Mouse (Mus musculus) liver, embryonic 14.5 days (tissue): ENCODE data around the gene Tmem38b. TPM values are rescaled to one million over a fixed set of nuclear protein-coding genes. Genes with fewer than 3 reads are reported as not detected.

ENCODE experiments used
- ATAC-seq: fragments of 200-750 bp; cut with Nextera tagmentation; 2 replicates; pipeline ENCODE4 v1.8.0; 2017; ENCODE audit warnings: moderate number of reproducible peaks, mild to moderate bottlenecking, moderate library complexity; ENCODE audit not compliant: insufficient read depth
- DNase-seq, 3 experiments: peaks; one replicate each; pipeline ENCODE4 v3.0.0-alpha.2; 2012 to 2013; ENCODE audit warnings: low read depth in 3 of 3, low spot score in 3 of 3
- H3K27ac ChIP-seq: fragments of 300-500 bp; sonication (generic); 2 replicates; pipeline ENCODE4 v1.5.1; 2014; ENCODE audit warnings: moderate library complexity, mild to moderate bottlenecking, control low read depth, inconsistent platforms
- H3K27me3 ChIP-seq: fragments of 300-500 bp; sonication (generic); 2 replicates; pipeline ENCODE4 v1.6.1; 2014; ENCODE audit warnings: mild to moderate bottlenecking, low read length, moderate library complexity; ENCODE audit not compliant: control insufficient read depth, insufficient read depth
- H3K36me3 ChIP-seq: fragments of 300-500 bp; sonication (generic); replicated peaks from 2 replicates; pipeline ENCODE4 v1.6.1; 2014; ENCODE audit warnings: low read depth; ENCODE audit not compliant: control insufficient read depth, insufficient read depth
- H3K4me1 ChIP-seq, 2 experiments: fragments of 200-500 bp in 1 of 2; fragments of 300-500 bp in 1 of 2; sonication (generic) in 1 of 2; replicated peaks; 2 replicates each; pipeline ENCODE4 v1.6.1; 2012 to 2014; ENCODE audit warnings: antibody characterized with exemption in 1 of 2, inconsistent platforms in 1 of 2, low read length in 1 of 2; ENCODE audit not compliant: control insufficient read depth in 2 of 2, insufficient read depth in 2 of 2
- H3K4me2 ChIP-seq: fragments of 300-500 bp; sonication (generic); 2 replicates; pipeline ENCODE4 v1.6.1; 2014; ENCODE audit warnings: low read depth, mild to moderate bottlenecking, control low read depth, moderate library complexity
- H3K4me3 ChIP-seq, 2 experiments: fragments of 200-500 bp in 1 of 2; fragments of 300-500 bp in 1 of 2; sonication (generic) in 1 of 2; 2 replicates each; pipeline ENCODE4 v1.5.1; 2012 to 2014; ENCODE audit warnings: low read depth in 2 of 2, low read length in 2 of 2, mild to moderate bottlenecking in 2 of 2, control low read depth in 1 of 2, inconsistent platforms in 1 of 2, moderate library complexity in 1 of 2; ENCODE audit not compliant: insufficient read depth in 1 of 2
- H3K9ac ChIP-seq: fragments of 300-500 bp; sonication (generic); replicated peaks from 2 replicates; pipeline ENCODE4 v1.6.1; 2014; ENCODE audit warnings: mild to moderate bottlenecking, control low read depth, moderate library complexity
- H3K9me3 ChIP-seq: fragments of 300-500 bp; sonication (generic); 2 replicates; pipeline ENCODE4 v1.6.1; 2016; ENCODE audit warnings: low read length, mixed read lengths; ENCODE audit not compliant: control insufficient read depth
- CTCF ChIP-seq: IDR thresholded peaks from 2 replicates; pipeline ENCODE4 v1.5.1; 2016; ENCODE audit warnings: antibody characterized with exemption, low read depth, control low read depth
- EP300 ChIP-seq: IDR thresholded peaks from 2 replicates; pipeline ENCODE4 v1.6.1; 2016; ENCODE audit warnings: antibody characterized with exemption, low read depth
- WGBS: fragments of 180-500 bp; shearing (Covaris S2); extraction: QIAGEN DNeasy Blood & Tissue Kit; methylation state at CpG from one replicate; pipeline ENCODE4 v1.1.7; 2014; ENCODE audit not compliant: insufficient replicate concordance; 5-methylcytosine and 5-hydroxymethylcytosine counted together
- polyA plus RNA-seq, 2 experiments: library from polyadenylated mRNA; depleted of rRNA in 1 of 2; stranded (reverse) in 1 of 2; unstranded in 1 of 2; fragments of >200 nt; fragmentation: Nextera tagmentation in 1 of 2; extraction: Ambion mirVana in 1 of 2; gene quantifications; 2 replicates each; pipeline versions ENCODE4 v1.2.1 to v1.2.3; 2012 to 2014

The Tmem38b gene
- polyA plus RNA-seq, 2 experiments = 2.1 to 3.8 TPM

DNA sequence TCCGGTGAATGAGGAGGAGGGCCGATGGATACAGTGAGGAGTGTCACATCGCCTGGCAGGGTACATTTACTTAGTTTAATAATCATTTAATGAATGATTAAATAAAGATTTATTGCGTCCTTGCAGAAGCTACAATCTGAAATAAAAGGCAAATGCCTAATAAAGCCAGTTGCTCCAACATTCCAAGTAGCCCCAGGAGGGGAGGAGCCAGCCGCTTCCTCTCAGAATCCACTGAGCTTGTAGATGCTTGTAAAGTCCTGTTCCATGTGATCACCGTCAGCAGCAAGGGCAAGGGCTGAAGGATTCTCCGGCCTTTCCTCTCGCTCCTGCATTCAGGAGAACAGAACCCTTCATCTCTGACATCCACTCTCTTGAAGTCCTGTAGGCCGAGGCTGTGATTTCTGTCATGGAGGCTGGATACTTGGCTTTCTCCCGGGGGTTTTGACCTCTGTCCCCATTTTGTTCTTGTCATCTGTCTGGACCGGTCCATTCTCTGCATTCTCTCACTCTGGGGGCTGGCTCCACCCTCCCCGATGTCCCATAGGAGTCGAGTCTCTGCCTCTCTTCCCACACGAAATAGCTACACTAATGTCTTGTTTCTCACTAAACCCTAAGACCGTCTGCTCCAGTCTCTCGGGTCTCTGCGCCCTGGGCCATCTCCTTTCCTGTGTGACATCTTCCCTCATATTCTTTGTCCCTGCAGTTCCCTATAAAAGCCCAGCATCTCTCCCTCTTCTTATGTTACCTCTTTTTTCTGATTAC, 57.3 kb downstream of the Tmem38b start:
- no peak overlapping the region for H3K4me3 ChIP-seq
- H3K4me1 ChIP-seq = no peaks in the 10 kb centered on the region
- H3K9ac ChIP-seq = no peak overlapping the region
- H3K27ac ChIP-seq = no peak overlapping the region
- no peaks in the 10 kb centered on the region for H3K27me3 ChIP-seq
- H3K4me2 ChIP-seq = no peak overlapping the region
- no peak for ATAC-seq
- WGBS = 63% methylated on average over 17 of the region's 17 CpGs
- no peak for DNase-seq
- no peaks in the 10 kb centered on the region for H3K9me3 ChIP-seq
- TF ChIP-seq EP300 = no peak
- TF ChIP-seq CTCF = no peak
- H3K36me3 ChIP-seq = no peaks in the 10 kb centered on the region

DNA sequence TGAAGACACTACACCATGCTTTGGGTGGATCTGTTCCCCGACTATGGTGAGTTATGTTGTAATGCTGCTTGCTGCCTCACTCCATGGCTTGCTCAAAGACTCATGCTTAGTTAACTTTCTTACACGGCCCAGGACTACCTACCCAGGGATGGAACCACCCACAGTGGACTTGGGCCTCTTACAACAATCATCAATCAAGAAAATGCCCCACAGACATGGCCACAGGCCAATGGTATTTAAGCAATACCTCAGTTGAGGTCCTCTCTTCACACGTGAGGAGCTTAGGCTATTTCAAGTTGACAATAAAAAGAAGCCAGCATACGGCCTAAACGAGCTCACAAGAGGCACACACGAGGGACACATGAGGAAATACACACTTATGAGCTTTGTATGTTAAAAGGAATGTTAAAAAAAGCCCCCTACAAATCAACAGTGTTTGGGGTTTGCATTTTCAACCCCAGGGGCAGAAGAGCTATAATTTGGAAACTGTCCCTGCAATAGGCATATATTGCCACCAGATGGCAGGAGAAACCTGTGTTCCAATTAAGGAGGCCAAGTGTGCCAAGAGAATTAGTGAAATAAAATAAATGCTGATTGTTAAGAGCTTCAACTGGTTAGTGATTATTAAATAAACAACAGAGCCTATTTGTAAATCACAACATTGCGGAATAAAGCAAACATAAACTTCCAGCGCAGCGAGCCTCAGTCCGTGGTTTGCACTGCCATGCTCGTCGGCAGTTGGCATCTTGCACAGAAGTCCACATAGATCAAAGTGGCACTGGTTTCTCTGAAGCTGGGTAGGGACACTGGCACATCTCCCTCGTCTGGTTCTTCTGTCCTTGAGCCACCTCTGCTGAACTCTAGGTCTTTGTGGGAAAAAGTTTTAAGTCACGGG, 58.8 kb downstream of the Tmem38b start:
- Histone ChIP-seq H3K36me3 (no peaks in the 10 kb centered on the region), H3K9me3 (no peaks in the 10 kb centered on the region), H3K4me2 (no peak overlapping the region), H3K27ac (no peak overlapping the region), H3K27me3 (no peaks in the 10 kb centered on the region), H3K4me3 (no peak overlapping the region), H3K4me1 (no peaks in the 10 kb centered on the region), H3K9ac (no peak overlapping the region)
- TF ChIP-seq CTCF = peak; percentile 54
- TF ChIP-seq EP300 = no peak
- ATAC-seq (no peak), DNase-seq (no peak)
- WGBS = 54% methylated on average over 14 of the region's 14 CpGs

DNA sequence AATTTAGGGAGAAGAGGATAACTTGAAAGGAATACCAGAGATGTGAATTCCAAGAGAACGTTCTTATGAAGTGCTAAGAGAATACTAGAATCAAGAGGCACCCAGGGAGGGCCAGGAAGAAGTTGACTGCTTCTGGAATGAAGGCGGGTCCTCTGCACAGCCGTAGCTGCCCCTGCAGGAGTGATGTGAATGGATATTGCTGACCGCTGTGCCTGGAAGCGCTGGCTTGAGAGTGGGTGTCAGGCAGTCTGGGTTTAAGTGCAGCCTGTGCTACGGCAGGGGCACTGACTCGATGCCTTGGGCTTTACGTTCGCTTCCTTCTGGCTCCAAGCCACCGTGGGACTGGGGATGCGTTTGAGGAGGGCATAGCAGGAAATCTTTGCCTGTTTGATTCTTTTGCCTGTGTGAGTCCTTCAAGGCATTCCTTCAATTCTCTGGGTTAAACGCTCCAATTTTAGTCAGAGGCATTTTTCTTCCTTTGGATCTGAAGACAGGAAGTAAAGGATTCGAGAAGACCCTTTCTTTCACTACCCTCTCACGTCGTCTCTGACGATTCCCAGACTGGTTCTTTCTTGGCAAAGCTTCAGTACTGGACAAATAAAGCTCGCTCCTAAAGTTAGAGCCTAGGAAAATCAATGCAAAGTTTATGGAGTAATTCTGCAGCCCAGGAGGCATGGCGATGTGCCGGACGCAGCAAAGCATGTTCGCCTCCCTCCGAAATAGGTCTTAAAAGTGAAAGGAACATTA, 60.7 kb downstream of the Tmem38b start:
- no peak for DNase-seq
- WGBS = 44% methylated on average over 22 of the region's 22 CpGs
- TF ChIP-seq CTCF (no peak), EP300 (no peak)
- H3K9ac ChIP-seq = no peak overlapping the region
- H3K4me1 ChIP-seq = no peaks in the 10 kb centered on the region
- no peaks in the 10 kb centered on the region for H3K9me3 ChIP-seq
- H3K36me3 ChIP-seq = no peaks in the 10 kb centered on the region
- ATAC-seq = no peak
- H3K27ac ChIP-seq = no peak overlapping the region
- no peaks in the 10 kb centered on the region for H3K27me3 ChIP-seq
- no peak overlapping the region for H3K4me3 ChIP-seq
- no peak overlapping the region for H3K4me2 ChIP-seq

DNA sequence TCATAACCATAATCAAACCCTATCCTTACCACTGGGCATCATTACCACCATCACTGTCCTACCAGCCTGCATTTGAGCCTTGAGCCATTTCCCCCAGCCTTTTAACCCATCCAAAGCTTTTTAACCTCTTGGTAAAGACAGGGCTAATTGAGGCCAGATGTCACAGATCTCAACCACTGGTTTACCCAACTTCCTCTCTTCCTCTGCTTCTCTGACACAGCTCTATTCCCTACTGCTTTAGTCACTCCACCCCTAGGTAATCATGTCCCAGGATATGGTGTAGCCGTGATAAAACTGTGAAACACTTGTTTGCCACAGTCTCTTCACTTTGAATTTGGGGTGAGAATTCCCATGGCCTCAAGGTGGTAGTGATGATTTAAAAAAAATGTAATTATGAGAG, 69.5 kb downstream of the Tmem38b start:
- Histone ChIP-seq H3K4me1 (no peaks in the 10 kb centered on the region), H3K27me3 (no peaks in the 10 kb centered on the region), H3K9ac (no peak overlapping the region), H3K4me2 (no peak overlapping the region), H3K4me3 (no peak overlapping the region), H3K27ac (no peak overlapping the region), H3K9me3 (no peaks in the 10 kb centered on the region), H3K36me3 (no peaks in the 10 kb centered on the region)
- no peak for ATAC-seq
- TF ChIP-seq EP300 = no peak
- no peak for TF ChIP-seq CTCF
- no peak for DNase-seq
- 21% methylated on average over 1 of the region's 1 CpGs for WGBS
